Mouse (Mus musculus) brain, adult 2 months (tissue): Measurements from ENCODE around the gene Sec24a.
A peak's percentile ranks its signal among the peaks of the same experiment; 100 is the strongest.

Experiments used
- DNase-seq: peaks from one replicate; pipeline ENCODE4 v3.0.0; 2011; ENCODE audit warnings: low read depth, low spot score

Sec24a gene

DNA sequence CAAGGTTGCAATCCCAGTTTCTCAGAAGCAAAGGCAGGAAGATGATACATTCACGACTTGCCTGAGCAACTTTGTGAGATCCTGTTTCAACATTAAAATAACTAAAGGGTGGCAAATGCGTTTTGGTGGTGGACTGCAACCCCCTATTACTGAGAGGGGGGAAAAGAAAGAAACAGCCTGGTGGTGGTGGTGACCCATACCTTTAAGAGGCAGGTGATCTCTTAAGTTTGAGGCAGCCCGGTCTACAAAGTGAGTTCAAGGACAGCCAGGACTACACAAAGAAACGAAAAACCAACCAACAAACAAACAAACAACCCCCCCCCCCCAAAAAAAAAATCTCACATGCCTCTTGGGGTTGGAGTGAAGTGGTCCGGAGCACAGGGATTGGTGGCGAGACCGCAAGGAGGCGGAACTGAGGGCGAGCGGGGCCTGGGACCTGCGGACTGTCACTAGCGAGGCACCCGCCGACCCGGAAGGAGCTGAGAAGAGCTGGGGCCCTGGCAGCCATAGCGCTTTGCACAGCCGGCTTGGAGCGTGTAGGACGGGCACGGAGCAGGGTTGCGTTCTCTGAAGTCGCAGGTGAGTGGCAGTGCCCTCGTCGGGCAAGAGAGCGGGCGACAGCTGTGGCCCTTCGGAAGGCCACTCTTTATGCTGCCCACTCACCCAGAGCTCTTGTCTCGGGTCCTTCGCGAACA is at the start of gene Sec24a, which contains the start of gene Sar1b:
Gene Sec24a (minus strand): TSS at position 422 of the 695 bp plus-strand sequence.
Gene Sar1b (plus strand): TSS at position 475 of the 695 bp plus-strand sequence.
- DNase-seq, result peak; percentile 95

DNA sequence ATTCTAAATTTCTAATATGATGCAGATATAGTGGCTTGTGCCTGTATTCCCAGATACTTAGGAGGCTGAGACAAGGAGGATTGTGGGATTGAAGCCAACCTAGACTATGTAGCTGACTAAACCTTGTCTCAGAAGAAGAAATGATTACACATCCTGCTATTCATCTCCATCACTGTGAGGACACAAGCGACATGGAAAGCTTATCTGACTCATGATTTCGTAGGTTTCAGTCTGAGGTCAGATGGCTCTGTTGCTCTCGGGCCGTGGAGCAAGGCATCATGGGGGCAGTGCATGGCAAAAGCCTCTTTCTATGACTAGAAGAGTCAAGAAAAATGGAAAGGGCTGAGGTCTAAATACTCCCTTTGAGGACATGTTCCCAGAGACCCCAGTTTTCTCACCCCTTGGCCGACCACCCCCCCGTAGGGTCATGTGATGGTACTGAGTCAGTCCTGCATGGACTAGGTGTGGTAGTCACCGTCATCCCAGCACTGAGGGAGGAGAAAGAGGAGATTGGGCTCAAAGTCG is 48.6 kb upstream of the Sec24a start:
- no peak for DNase-seq

DNA sequence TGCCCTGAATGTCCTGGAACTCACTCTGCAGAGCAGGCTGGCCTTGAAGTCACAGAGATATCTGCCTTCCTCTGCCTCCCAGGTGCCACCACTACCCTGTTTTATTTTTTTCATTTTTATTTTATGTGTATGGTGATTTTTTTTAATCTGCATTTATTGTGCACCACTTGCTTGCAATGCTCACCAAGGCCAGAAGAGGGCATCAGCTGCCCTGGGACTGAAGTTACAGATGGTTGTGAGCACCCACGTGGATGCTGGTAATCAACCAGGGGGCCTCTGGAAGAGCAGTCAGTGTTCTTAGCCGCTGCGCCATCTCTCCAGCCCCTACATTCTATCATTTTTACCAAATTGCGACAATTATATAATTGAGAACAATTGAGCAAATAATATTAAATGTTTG is 47.8 kb upstream of the Sec24a start:
- DNase-seq, result no peak

DNA sequence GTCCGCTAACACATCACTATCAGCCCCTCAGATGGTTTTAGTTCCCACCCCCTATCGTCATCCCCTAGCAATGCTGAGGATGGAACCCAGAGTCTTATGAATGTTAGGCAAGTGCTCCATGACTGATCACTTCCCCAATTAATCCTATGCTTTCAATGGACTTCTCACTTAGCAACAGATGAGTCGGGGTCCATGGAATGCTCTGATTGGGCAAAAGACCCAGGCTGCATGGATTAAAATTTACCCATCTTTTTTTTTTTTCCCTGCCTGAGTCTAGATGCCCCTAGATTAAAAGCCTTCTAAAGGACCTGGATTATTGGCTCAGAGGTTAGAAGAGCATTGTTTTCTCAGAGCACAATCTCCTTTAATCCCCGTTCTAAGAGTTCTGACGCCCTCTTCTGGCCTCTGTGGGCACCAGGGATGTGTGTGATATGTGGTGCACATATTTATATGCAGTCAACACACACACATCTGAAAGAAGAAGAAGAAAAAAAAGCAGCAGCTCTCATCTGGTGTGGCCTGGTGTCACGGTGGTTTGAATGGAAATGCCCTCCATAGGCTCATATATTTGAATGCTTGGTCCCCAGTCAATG is 46.3 kb upstream of the Sec24a start:
- peak; percentile 50 for DNase-seq

DNA sequence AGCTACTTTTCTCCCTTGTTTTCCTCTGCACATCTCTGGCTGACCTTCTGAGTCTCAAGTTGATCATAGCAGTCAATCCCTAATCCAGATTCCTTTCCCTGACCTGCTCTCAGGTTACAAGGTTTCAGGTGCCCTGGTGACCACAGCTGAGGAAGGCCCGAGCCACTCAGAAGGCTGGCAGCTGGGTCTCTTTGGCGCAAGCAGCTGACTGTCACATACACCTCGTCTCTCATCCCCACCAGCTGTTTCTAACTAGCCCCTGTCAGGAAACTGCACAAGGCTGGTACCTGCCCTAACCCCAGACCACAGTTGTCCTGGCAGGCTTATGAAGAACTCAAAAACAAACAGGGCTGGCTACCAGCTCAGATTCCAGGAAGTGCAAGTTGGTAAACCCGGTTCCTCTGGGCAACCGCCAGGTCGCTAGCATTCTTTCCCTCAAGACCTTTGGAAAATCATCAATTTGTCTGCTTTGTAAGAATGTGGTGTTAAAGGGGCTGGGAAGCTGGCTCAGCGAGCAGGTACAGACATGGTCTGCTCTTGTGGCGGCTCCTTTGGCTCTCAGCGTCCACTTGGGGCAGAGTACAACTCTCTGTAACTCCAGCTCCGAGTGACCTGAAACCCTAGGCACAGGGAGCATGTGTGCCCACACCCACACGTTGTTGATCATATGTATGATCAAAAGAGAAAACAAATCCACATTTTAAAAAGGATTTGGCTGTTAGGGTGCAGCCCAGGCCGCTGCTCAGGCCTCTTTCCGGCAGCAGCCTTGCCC is 43.9 kb upstream of the Sec24a start:
- DNase-seq, result no peak

DNA sequence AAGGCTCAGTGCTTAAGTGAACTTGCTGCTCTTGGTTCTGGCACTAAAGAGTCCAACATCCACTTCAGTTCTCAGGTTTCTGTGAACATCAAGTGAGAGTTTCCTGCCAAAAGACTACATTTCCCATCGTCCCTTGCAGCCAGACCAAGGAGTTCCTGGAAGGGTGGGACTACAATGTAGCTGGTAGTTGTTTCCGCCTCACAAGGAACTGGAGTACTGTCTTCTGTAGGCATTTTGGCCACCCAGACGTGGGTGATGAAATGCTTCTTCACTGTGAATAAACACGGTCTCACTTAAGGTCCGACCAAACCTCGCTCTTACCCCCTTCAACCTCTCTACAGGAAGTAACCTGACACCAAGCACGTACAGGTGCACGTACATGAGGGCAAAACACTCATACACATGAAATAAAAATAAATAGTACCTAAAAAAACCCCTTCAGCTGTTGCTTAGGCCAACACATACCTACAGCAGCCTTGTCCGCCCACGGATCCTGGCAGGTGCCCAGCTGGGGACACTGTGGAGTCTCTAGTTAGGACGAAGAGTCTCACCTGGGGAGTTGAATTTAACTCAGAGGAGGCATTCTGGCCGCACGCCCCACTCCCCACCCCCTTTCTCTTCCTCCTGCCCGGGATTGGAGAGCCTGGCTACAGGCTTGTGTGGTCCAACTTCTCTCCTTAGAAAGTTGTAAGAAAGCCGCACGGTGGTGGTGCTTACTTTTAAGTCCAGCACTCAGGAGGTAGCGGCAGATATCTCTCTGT is 42.0 kb upstream of the Sec24a start:
- DNase-seq, result peak; percentile 95

DNA sequence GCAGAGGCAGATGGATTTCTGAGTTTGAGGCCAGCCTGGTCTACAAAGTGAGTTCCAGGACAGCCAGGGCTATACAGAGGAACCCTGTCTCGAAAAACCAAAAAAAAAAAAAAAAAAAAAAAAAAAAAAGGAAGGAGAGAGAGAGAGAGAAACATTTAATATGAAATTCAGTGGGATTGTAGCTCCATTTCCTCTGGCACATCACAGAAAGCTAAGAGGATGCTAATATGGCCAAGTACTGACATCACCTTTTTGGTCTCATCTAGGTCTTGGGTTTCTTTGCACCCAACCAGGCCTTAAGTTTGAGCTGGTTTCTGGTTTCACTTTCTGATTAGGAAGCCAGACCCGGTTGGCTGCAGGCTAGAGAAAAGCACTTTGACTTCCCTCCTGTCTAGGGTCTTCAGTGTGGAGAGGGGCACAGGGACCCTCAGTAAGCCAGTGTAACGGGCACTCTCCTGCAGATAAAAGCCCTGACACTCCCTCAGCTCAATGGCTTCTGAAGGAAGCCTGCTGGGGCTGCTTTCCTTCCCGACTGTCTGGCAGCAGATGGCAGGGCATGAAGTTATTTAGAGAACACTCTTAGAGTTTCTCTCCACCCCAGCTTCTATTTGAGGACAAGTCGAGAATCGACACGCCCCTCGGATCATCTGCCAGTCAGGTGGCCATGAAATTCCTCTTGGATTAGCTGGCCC is 37.3 kb upstream of the Sec24a start:
- DNase-seq, result peak; percentile 79

DNA sequence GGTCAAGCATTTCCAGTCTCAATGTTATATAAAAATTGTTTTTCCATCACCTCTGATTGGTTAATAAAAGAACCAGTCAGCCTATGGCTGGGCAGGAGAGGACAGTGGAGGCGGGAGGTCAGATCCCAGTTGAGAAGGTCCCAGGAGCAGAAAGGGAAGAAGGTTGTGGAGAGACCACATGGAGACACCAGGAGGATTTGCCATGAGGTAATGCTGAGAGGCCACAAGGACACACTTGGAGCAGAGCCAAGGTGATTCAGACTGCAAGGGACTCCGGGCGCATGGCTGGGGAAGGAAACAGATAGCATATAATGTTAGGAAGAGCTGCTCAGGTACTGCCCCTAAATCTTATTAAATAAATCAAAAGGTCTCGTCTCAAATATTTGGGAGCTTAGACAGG is 32.8 kb upstream of the Sec24a start:
- DNase-seq, result peak; percentile 73

DNA sequence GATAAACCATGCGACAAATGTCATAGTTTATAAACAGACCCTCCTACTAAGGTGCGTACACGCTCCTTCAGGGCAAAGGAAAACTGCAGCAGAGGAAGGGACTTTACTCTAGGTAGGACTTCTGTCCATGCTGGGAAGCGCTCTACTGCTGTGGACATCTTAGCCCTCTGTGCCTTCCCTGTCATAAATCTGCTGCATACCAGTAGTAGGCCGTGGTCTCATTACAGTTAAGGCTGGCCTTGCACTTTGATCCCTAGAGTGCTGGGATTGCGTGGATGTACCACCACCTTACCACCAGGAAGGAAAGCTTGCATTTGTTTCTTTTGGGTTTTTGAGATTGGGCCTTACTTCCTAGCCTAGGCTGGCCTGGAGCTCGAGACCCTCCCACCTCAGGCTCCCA is 27.2 kb upstream of the Sec24a start:
- no peak for DNase-seq

DNA sequence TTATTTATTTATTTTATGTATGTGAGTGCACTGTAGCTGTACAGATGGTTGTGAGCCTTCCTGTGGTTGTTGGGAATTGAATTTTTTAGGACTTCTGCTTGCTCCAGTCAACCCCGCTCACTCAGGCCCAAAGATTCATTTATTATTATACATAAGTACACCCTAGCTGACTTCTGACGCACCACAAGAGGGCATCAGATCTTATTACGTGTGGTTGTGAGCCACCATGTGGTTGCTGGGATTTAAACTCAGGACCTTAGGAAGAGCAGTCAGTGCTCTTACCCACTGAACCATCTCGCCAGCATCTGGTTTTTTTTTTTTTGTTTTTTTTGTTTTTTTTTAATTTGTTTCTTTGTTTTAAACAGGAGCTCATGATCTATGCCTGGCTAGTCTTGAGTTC is 26.3 kb upstream of the Sec24a start:
- DNase-seq, result peak; percentile 18

DNA sequence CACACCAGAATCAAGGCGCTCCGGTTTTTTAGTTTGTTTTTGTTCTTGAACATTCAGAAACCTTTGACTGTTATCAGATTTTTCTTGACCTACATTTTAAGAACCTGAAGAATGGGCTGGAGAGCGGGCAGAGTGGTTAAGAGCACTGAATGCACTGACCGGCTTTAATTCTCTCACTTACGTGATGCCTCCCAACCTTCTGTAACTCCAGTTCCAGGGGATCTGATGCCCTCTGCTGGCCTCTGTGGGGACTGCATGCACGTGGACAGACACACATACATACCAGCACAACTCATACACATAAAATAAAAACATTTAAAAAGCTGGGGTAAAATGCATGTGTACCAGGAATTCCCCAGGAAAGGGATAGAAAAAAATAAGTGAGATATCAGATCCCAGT is 22.5 kb upstream of the Sec24a start:
- no peak for DNase-seq

DNA sequence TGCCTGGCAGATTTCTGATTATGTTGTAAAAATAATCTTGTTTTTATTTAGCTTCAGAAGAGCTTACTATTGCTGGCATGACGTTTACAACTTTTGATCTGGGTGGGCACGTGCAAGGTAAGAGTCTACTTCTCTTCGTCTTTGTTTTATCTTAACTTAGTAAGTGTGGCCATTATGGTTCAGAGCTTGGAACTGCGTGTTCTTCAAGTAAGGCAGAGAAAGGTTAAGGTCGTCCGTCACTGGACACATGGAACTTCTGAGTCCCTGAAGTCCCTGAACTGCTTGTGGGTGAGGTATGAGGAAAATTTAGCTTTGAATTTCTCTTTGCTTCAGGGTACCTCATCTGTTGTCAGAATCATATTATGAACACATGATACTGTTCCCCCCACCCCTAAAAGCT is 19.3 kb upstream of the Sec24a start:
- no peak for DNase-seq

DNA sequence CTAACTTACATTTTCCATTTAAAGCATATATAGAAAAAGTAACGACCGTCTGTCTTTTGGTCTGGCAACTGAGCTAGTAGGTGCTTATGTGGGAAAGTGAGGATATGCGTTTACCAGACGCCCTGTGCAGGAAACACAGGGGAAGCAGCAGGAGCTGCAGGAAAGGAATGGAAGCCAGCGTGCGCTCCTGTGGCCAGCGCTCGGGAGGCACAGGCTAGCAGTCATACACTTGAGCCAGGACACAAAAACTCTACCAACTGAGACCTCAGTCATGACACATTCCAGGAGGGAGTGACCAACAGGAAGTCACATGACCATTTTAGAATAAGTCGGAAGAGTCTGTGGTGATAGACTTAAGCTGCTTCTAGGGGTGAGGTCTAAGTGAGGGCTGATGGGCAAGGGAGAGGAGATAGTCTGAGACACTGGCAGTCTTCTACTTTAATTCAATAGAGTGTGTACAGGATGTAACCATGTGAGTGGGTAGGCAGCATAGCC is 17.4 kb upstream of the Sec24a start:
- DNase-seq, result no peak

DNA sequence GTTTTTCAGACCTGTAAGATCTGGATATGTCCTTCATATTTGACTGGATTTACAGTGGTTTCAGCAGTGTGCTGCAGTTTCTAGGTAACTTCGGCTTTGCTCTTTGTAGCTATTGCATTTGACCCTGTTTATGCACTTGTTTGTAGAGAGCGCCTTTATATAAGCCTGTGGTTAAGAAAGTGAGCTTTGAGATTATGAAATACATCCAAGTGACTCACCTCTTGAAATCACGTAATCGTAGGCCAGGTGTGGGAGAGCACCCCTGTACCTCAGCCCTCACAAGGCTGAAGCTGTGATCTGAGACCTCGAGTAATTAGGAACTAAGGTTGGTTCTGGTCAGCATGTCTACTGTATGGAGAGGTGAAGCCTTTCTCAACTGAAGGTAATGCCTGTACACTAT is 14.0 kb upstream of the Sec24a start:
- DNase-seq, result no peak

DNA sequence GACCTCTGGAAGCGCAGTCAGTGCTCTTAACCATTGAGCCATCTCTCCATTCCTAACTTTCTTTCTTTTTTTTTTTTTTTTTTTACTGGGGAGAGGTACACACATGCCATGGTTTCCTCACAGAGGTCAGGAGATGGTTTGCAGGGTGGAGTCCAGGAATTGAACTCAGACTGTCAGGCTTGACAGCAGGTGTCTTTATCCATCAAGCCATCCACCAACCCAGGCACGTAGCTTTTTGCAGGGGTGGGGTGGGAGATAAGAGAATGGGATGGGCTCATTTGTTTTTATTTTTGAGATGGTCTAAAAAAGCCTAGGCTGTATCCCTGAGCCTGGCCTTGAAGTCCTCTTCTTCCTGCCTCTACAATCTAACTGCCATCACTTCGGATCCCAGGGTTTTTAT is 12.1 kb upstream of the Sec24a start:
- no peak for DNase-seq

DNA sequence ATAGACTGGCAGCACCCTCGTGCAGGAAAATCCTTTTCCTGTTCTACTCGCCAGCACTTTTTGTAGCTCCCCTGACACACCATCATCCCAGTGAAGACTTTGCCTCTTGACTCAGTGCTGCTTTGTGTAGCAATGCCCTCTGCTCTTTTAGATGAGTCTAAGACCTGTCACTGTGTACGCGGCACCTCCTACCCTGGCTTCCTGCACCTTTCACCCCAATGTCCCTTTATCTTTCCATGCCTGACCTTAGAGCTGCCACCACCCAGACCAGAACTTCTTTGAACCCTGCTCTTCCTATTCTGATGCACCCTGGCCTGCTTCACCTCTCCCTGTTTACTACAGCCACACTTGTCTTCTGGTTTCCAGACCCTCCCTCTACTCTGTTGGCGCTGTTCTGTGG is 4.9 kb upstream of the Sec24a start:
- DNase-seq, result no peak

DNA sequence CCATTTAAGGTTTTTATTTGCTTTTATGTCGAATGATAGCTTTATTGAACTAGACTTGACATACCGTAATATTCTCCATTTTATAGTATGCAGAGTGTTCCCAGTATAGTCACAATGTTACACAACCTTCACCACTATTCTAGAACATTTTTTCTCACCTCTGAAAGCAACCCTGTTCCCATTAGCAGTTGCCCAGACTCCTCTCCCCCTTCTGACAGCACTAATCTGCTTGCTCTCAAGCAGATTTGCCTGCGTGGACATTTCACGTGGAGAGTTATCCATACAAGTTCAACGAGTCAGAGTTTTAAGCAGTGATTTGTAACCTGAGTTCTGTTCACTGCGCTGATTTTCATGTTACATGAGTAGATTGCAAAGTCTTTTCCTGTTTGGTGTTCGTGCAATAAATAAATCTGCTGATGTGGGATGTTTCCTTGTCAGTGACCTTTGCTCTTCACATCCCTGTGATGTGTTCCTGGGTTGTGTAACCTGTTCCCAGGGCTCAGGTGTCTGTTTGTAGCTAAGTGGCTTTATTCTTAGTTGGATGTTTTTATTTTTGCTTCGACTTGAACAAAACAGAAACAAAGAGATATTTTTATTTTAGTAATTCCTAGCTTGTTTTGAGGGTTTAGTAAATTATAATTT is 4.3 kb upstream of the Sec24a start:
- DNase-seq, result peak; percentile 61

DNA sequence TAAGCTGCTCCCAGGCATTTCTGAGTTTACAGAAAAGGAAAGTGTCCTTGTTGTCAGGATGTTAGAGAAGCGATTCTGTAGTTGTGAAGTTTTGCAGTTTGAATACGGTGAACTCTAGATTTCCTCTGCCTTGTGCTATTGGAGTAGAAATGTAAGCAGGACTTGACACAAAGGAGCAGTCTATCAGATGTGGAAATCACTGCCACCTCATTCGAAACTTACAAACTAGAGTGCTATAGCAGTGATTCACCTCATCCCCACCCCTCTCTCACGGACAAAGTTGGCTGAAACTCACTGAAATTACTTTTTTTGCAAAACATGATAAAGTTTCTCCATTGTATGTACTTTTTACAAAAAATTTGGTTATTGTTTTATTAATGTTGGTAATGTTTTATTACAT is 1.4 kb upstream of the Sec24a start:
- no peak for DNase-seq

DNA sequence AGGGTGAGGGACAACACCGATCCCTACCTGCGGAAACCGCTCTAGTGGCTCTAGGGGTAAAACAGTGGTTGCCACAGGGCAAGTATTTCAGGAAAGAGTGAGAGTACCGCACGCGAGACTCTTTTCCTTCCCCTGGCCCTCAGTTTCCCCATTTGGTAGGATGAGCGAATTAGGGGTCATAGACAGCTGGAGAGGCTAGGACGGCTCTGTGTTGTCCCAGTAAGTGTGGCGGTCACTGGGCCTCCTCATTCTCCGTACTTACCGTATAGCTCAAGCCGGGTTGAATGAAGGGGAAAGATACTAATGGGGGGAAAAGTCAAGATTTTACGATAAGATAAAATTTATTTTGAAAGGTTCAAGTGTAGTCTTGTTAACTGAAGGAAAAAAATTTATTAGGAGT is 521 bp upstream of the Sec24a start:
- no peak for DNase-seq

DNA sequence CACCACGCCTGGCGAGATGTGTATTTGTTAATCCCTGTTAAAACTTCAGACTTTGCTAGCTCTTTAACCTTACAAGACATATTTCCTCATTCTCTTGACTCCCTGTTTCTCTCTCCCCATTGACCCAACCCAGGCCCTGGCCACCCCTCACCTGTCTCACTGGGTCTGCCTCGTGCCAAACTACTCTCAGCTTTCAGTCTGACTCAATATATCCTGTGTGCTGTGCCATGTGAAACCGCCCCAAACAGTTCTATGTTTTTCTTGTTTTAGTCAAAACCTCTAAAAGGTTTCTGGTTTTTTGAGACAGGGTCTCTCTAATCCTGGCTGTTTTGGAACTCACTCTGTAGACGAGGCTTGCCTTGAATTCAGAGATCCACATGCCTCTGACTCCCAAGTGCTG is 2.2 kb downstream of the Sec24a start:
- no peak for DNase-seq
